Mouse (Mus musculus) adipocyte (in vitro differentiated cells): ENCODE measurements around the gene Tex37.

Experiments used
- DNase-seq: peaks from one replicate; pipeline ENCODE4 v3.0.0-alpha.2; 2016; ENCODE audit warnings: low spot score

Gene Tex37

GRCm38 (mm10) chr6:70880714-70881304, 37.9 kb downstream of the Tex37 start:
- peak; percentile 88 for DNase-seq

- DNase-seq = no peak
These were observed 43.7 kb downstream of the Tex37 start for GRCm38 (mm10) chr6:70875017-70875416.

GRCm38 (mm10) chr6:70874035-70874775, 44.5 kb downstream of the Tex37 start:
- no peak for DNase-seq

- no peak for DNase-seq
These were observed 46.2 kb downstream of the Tex37 start for GRCm38 (mm10) chr6:70872570-70872969.

GRCm38 (mm10) chr6:70872128-70872527, 46.6 kb downstream of the Tex37 start:
- no peak for DNase-seq

GRCm38 (mm10) chr6:70871511-70871980, 47.2 kb downstream of the Tex37 start:
- no peak for DNase-seq

GRCm38 (mm10) chr6:70867297-70867696, 51.4 kb downstream of the Tex37 start:
- no peak for DNase-seq

GRCm38 (mm10) chr6:70866761-70867160, 52.0 kb downstream of the Tex37 start:
- DNase-seq = no peak

- DNase-seq = no peak
These were observed 54.4 kb downstream of the Tex37 start for GRCm38 (mm10) chr6:70864285-70864684.
